Mouse (Mus musculus) MEL (cell line): ENCODE measurements around the gene Acot7. TPM values are rescaled to one million over a fixed set of nuclear protein-coding genes. Genes with fewer than 3 reads are reported as not detected.
A peak's percentile ranks its signal among the peaks of the same experiment; 100 is the strongest.

Source experiments
- DNase-seq: peaks from one replicate; pipeline ENCODE4 v3.0.0; 2011; ENCODE audit warnings: low read depth, low spot score
- H3K27ac ChIP-seq: 2 replicates; pipeline ENCODE4 v1.5.1; 2012; ENCODE audit warnings: low read depth, mild to moderate bottlenecking, control low read depth, low read length, moderate library complexity; ENCODE audit not compliant: control insufficient read depth
- H3K27me3 ChIP-seq, 2 experiments: fragments of 150-350 bp in 1 of 2; sonication (generic) in 1 of 2; 2 replicates each; pipeline ENCODE4 v1.6.1; 2012; ENCODE audit warnings: low read length in 2 of 2, mild to moderate bottlenecking in 2 of 2, improper control_type of control experiment in 1 of 2, moderate library complexity in 1 of 2; ENCODE audit not compliant: insufficient read depth in 2 of 2, control insufficient read depth in 1 of 2
- H3K36me3 ChIP-seq, 2 experiments: 2 replicates each; pipeline ENCODE4 v1.6.1; 2012 to 2014; ENCODE audit warnings: low read length in 2 of 2, improper control_type of control experiment in 1 of 2, inconsistent platforms in 1 of 2, mild to moderate bottlenecking in 1 of 2; ENCODE audit not compliant: insufficient read depth in 2 of 2, control insufficient read depth in 1 of 2
- H3K4me1 ChIP-seq, 2 experiments: fragments of 150-350 bp in 1 of 2; sonication (generic) in 1 of 2; 2 replicates each; pipeline ENCODE4 v1.6.1; 2012; ENCODE audit warnings: low read length in 2 of 2, improper control_type of control experiment in 1 of 2, mild to moderate bottlenecking in 1 of 2; ENCODE audit not compliant: insufficient read depth in 2 of 2, control insufficient read depth in 1 of 2
- H3K4me3 ChIP-seq, 2 experiments: fragments of 150-350 bp in 1 of 2; sonication (generic) in 1 of 2; 2 replicates each; pipeline ENCODE4 v1.5.1; 2012; ENCODE audit warnings: low read depth in 2 of 2, low read length in 2 of 2, mild to moderate bottlenecking in 2 of 2, moderate library complexity in 2 of 2, control low read depth in 1 of 2, improper control_type of control experiment in 1 of 2; ENCODE audit not compliant: control insufficient read depth in 1 of 2, insufficient read depth in 1 of 2
- H3K79me2 ChIP-seq: 2 replicates; pipeline ENCODE4 v1.6.1; 2012; ENCODE audit warnings: mild to moderate bottlenecking, low read length, moderate library complexity; ENCODE audit not compliant: control insufficient read depth, poor library complexity, insufficient read depth
- H3K9ac ChIP-seq: 2 replicates; pipeline ENCODE4 v1.6.1; 2012; ENCODE audit warnings: low read depth, mild to moderate bottlenecking, control low read depth, low read length, moderate library complexity; ENCODE audit not compliant: control insufficient read depth, poor library complexity, severe bottlenecking
- H3K9me3 ChIP-seq: fragments of 150-350 bp; sonication (generic); replicated peaks from 2 replicates; pipeline ENCODE4 v1.6.1; 2012; ENCODE audit warnings: mild to moderate bottlenecking, low read length, improper control_type of control experiment, moderate library complexity; ENCODE audit not compliant: insufficient read depth
- BHLHE40 ChIP-seq: IDR thresholded peaks from 2 replicates; pipeline ENCODE4 v1.6.1; 2012; ENCODE audit warnings: low read depth, mild to moderate bottlenecking, inconsistent platforms, low read length, improper control_type of control experiment, borderline replicate concordance
- CHD1 ChIP-seq: IDR thresholded peaks from 2 replicates; pipeline ENCODE4 v1.6.1; 2012; ENCODE audit warnings: low read depth, mild to moderate bottlenecking, inconsistent platforms, low read length, improper control_type of control experiment
- CTCF ChIP-seq, 3 experiments: IDR thresholded peaks in 2 of 3; conservative IDR thresholded peaks in 1 of 3; 2 replicates each; pipeline ENCODE4 v1.5.1; 2011 to 2012; ENCODE audit warnings: low read length in 3 of 3, low read depth in 2 of 3, mild to moderate bottlenecking in 2 of 3, improper control_type of control experiment in 1 of 3, inconsistent platforms in 1 of 3, mixed read lengths in 1 of 3, moderate library complexity in 1 of 3; ENCODE audit not compliant: control insufficient read depth in 1 of 3, insufficient read depth in 1 of 3, poor library complexity in 1 of 3, severe bottlenecking in 1 of 3
- ELF1 ChIP-seq: IDR thresholded peaks from 2 replicates; pipeline ENCODE4 v1.6.1; 2014; ENCODE audit warnings: low read depth, mild to moderate bottlenecking, inconsistent platforms, low read length, improper control_type of control experiment, moderate library complexity
- EP300 ChIP-seq, 2 experiments: IDR thresholded peaks; 2 replicates each; pipeline ENCODE4 v1.6.1; 2011; ENCODE audit warnings: improper control_type of control experiment in 2 of 2, low read length in 2 of 2, low read depth in 1 of 2, mild to moderate bottlenecking in 1 of 2
- ETS1 ChIP-seq: IDR thresholded peaks from 2 replicates; pipeline ENCODE4 v1.6.1; 2012; ENCODE audit warnings: low read depth, mild to moderate bottlenecking, inconsistent platforms, low read length, improper control_type of control experiment, moderate library complexity
- GATA1 ChIP-seq: IDR thresholded peaks from 2 replicates; pipeline ENCODE4 v1.6.1; 2011; ENCODE audit warnings: low read depth, low read length, improper control_type of control experiment
- HCFC1 ChIP-seq: IDR thresholded peaks from 2 replicates; pipeline ENCODE4 v1.6.1; 2012; ENCODE audit warnings: low read depth, mild to moderate bottlenecking, inconsistent platforms, low read length, improper control_type of control experiment, moderate library complexity
- JUND ChIP-seq: IDR thresholded peaks from 2 replicates; pipeline ENCODE4 v1.6.1; 2011; ENCODE audit warnings: low read depth, mild to moderate bottlenecking, improper control_type of control experiment, low read length
- MAZ ChIP-seq: IDR thresholded peaks from 2 replicates; pipeline ENCODE4 v1.6.1; 2012; ENCODE audit warnings: low read depth, mild to moderate bottlenecking, inconsistent platforms, low read length, improper control_type of control experiment
- MYC ChIP-seq: IDR thresholded peaks from 2 replicates; pipeline ENCODE4 v1.6.1; 2011; ENCODE audit warnings: low read depth, mild to moderate bottlenecking, low read length, improper control_type of control experiment, moderate library complexity
- NELFE ChIP-seq: IDR thresholded peaks from 2 replicates; pipeline ENCODE4 v1.6.1; 2011; ENCODE audit warnings: low read depth, low read length, improper control_type of control experiment
- POLR2A ChIP-seq, 2 experiments: IDR thresholded peaks; 2 replicates each; pipeline ENCODE4 v1.6.1; 2011 to 2012; ENCODE audit warnings: low read length in 2 of 2, mild to moderate bottlenecking in 2 of 2, control low read depth in 1 of 2, improper control_type of control experiment in 1 of 2, low read depth in 1 of 2, moderate library complexity in 1 of 2; ENCODE audit not compliant: control insufficient read depth in 1 of 2, insufficient read depth in 1 of 2, poor library complexity in 1 of 2
- POLR2AphosphoS2 ChIP-seq: IDR thresholded peaks from 2 replicates; pipeline ENCODE4 v1.6.1; 2011; ENCODE audit warnings: low read length, improper control_type of control experiment
- RAD21 ChIP-seq: IDR thresholded peaks from 2 replicates; pipeline ENCODE4 v1.6.1; 2011; ENCODE audit warnings: mild to moderate bottlenecking, low read depth, low read length, improper control_type of control experiment
- RCOR1 ChIP-seq: IDR thresholded peaks from 2 replicates; pipeline ENCODE4 v1.6.1; 2012; ENCODE audit warnings: low read depth, mild to moderate bottlenecking, inconsistent platforms, low read length, improper control_type of control experiment
- SIN3A ChIP-seq: IDR thresholded peaks from 2 replicates; pipeline ENCODE4 v1.6.1; 2012; ENCODE audit warnings: low read length, improper control_type of control experiment, inconsistent platforms
- SMC3 ChIP-seq: IDR thresholded peaks from 2 replicates; pipeline ENCODE4 v1.6.1; 2011; ENCODE audit warnings: low read depth, low read length, improper control_type of control experiment
- USF1 ChIP-seq: IDR thresholded peaks from 2 replicates; pipeline ENCODE4 v1.6.1; 2014; ENCODE audit warnings: low read depth, mild to moderate bottlenecking, inconsistent platforms, low read length, improper control_type of control experiment, moderate library complexity
- USF2 ChIP-seq, 2 experiments: IDR thresholded peaks; 2 replicates each; pipeline ENCODE4 v1.6.1; 2011 to 2012; ENCODE audit warnings: improper control_type of control experiment in 2 of 2, low read length in 2 of 2, borderline replicate concordance in 1 of 2, inconsistent platforms in 1 of 2, low read depth in 1 of 2, mild to moderate bottlenecking in 1 of 2; ENCODE audit not compliant: insufficient read depth in 1 of 2
- ZC3H11A ChIP-seq: IDR thresholded peaks from 2 replicates; pipeline ENCODE4 v1.6.1; 2012; ENCODE audit warnings: low read depth, mild to moderate bottlenecking, inconsistent platforms, low read length, improper control_type of control experiment
- ZKSCAN1 ChIP-seq: IDR thresholded peaks from 2 replicates; pipeline ENCODE4 v1.6.1; 2012; ENCODE audit warnings: low read depth, mild to moderate bottlenecking, inconsistent platforms, low read length, improper control_type of control experiment, moderate library complexity
- ZMIZ1 ChIP-seq: IDR thresholded peaks from 2 replicates; pipeline ENCODE4 v1.6.1; 2012; ENCODE audit warnings: low read depth, mild to moderate bottlenecking, inconsistent platforms, low read length, improper control_type of control experiment, moderate library complexity
- ZNF384 ChIP-seq: IDR thresholded peaks from 2 replicates; pipeline ENCODE4 v1.6.1; 2012; ENCODE audit warnings: low read depth, mild to moderate bottlenecking, inconsistent platforms, low read length, improper control_type of control experiment
- polyA plus RNA-seq, 2 experiments: library from polyadenylated mRNA; stranded (reverse) in 1 of 2; unstranded in 1 of 2; fragments of >175 nt in 1 of 2; fragments of >200 nt in 1 of 2; gene quantifications; 2 replicates each; pipeline versions ENCODE4 v1.2.1 to v1.2.4; 2012; ENCODE audit warnings: low replicate concordance in 2 of 2, low read depth in 1 of 2; ENCODE audit not compliant: insufficient read length in 2 of 2, insufficient read depth in 1 of 2, missing spikeins in 1 of 2
- total RNA-seq: library from RNA; depleted of rRNA; stranded (reverse); fragments of 300-350 nt; gene quantifications from 2 replicates; pipeline ENCODE4 v1.2.3, GENCODE M21; 2012

Gene Acot7
- total and polyA plus RNA-seq, 3 experiments, result 92.7 to 127 TPM; not detected in 1

DNA sequence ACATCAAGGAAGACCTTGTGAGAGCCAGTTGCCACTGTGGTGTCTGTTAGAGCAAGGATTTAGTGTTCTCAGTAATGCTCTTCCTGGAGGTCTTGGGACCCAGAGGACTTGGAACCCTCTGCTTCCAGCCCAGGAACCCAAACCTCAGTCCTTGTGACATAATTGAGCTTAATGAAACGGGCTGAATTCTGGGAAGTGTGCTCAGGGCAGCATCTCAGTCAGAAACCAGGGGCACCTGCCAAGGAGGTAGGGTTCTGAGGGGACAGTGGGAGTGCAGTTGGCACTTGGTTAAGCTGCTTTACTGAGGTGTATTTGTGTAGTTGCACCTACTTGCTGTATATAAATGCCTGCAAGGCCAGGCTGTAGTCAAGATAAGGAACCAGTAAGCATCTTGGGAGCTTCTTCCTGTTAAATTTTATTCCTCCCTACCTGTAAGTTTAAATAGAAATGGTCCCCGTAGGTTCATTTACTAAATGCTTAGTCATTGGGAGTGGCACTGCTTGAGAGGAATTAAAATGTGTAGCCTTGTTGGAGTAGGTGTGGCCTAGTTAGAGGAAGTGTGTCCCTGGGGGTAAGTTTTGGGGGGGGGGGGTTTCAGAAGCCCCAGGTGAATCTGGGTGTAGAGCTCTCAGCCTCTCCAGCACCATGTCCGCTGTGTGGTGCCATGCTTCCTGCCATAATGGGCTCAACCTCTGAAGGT, 16.7 kb downstream of the Acot7 start:
- DNase-seq, result peak; percentile 69
- peak overlapping the region; percentile 63 for H3K27ac ChIP-seq
- no peaks in the 10 kb centered on the region for H3K27me3 ChIP-seq
- no peaks in the 10 kb centered on the region for H3K9me3 ChIP-seq
- TF ChIP-seq EP300 (IDR thresholded peaks at IDR 0.05; ENCODE audit: low read depth in 1 of 2, low read length in 2 of 2), result peak in 1 of 2 experiments; percentile 31; a peak in 1 of 4 replicates
- TF ChIP-seq GATA1, result no peak
- no peak for TF ChIP-seq NELFE
- peak; percentile 34; the same call in 1 of the 2 replicates for TF ChIP-seq ETS1
- no peak for TF ChIP-seq USF1
- TF ChIP-seq POLR2AphosphoS2, result no peak
- no peak for TF ChIP-seq USF2 (IDR thresholded peaks at IDR 0.05; ENCODE audit: borderline replicate concordance in 1 of 2, insufficient read depth in 1 of 2, low read depth in 1 of 2, low read length in 2 of 2)
- peak; percentile 38; the same call in 1 of the 2 replicates for TF ChIP-seq ELF1
- TF ChIP-seq POLR2A (IDR thresholded peaks at IDR 0.05; ENCODE audit: control insufficient read depth in 1 of 2, insufficient read depth in 1 of 2, low read depth in 1 of 2, low read length in 2 of 2, poor library complexity in 1 of 2), result peak in 1 of 2 experiments; percentile 27; a peak in 1 of 4 replicates
- peaks cover 39% of the 10 kb centered on the region for H3K79me2 ChIP-seq
- peaks cover 0 to 43% of the 10 kb centered on the region in 2 experiments; a peak in 2 of 4 replicates for H3K36me3 ChIP-seq
- no peak overlapping the region for H3K4me3 ChIP-seq
- H3K4me1 ChIP-seq, result peaks cover 30 to 60% of the 10 kb centered on the region in 2 experiments
- peak overlapping the region; percentile 13; the same call in 1 of the 2 replicates for H3K9ac ChIP-seq

DNA sequence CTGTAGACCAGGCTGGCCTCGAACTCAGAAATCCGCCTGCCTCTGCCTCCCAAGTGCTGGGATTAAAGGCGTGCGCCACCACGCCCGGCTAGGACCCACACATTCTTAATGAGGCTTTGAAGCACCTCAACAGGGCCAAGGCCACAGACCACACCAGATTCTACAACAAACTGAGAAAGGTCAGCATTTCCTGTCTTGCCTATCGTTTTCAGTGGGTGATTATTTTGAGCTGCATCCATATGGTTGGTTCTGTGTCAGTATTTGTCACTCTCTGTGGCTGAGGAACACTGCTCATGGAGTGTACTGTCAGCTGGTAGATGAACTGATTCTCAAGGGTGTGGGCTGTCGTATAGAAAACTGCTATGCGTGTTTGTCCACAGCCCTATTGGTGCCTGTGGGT, 18.3 kb downstream of the Acot7 start:
- H3K9ac ChIP-seq, result no peak overlapping the region
- no peaks in the 10 kb centered on the region for H3K9me3 ChIP-seq
- H3K36me3 ChIP-seq, result peaks cover 0 to 41% of the 10 kb centered on the region in 2 experiments; a peak in 2 of 4 replicates
- H3K4me1 ChIP-seq, result peaks cover 31 to 59% of the 10 kb centered on the region in 2 experiments
- H3K27me3 ChIP-seq, result no peaks in the 10 kb centered on the region
- no peak overlapping the region for H3K4me3 ChIP-seq
- no peak overlapping the region for H3K27ac ChIP-seq
- H3K79me2 ChIP-seq, result peaks cover 29% of the 10 kb centered on the region
- no peak for DNase-seq
- TF ChIP-seq ZKSCAN1, result no peak
- TF ChIP-seq ZC3H11A, result no peak
- TF ChIP-seq RAD21, result no peak
- TF ChIP-seq BHLHE40, result no peak
- TF ChIP-seq MAZ, result no peak
- no peak for TF ChIP-seq MYC
- TF ChIP-seq ZNF384, result no peak
- no peak for TF ChIP-seq HCFC1
- no peak for TF ChIP-seq JUND
- TF ChIP-seq CHD1, result no peak
- no peak for TF ChIP-seq ETS1
- TF ChIP-seq RCOR1, result no peak
- no peak for TF ChIP-seq SIN3A
- no peak for TF ChIP-seq USF1
- TF ChIP-seq POLR2AphosphoS2, result no peak
- TF ChIP-seq NELFE, result no peak
- TF ChIP-seq SMC3, result no peak
- no peak for TF ChIP-seq CTCF (IDR thresholded peaks at IDR 0.05 in 2 of 3, conservative IDR thresholded peaks at IDR 0.05 in 1 of 3; ENCODE audit: control insufficient read depth in 1 of 3, insufficient read depth in 1 of 3, low read depth in 2 of 3, low read length in 3 of 3, poor library complexity in 1 of 3, severe bottlenecking in 1 of 3)
- TF ChIP-seq ZMIZ1, result no peak
